Comparison of ENCODE assay signal across 16 mouse cellular contexts in genomic region chr15:86811821-86812220, GRCm38 (mm10).
"Had no signal": no experiment of that assay in that cellular context is flagged by ENCODE, and none has a peak within 500 bp of the region (broad histone marks: within the 10 kb centered on the region; RNA-seq: fewer than 3 reads in every experiment).

No protein-coding gene starts in this region.

- H3K4me3 ChIP-seq: liver, embryonic 12.5 days; midbrain, embryonic 10.5 days; midbrain, embryonic 12.5 days; midbrain, embryonic 15.5 days; neural tube, embryonic 12.5 days had no signal

- H3K36me3 ChIP-seq: liver, embryonic 12.5 days; midbrain, embryonic 10.5 days; midbrain, embryonic 12.5 days; midbrain, embryonic 15.5 days; neural tube, embryonic 12.5 days had no signal

- H3K4me1 ChIP-seq: liver, embryonic 12.5 days; midbrain, embryonic 12.5 days; midbrain, embryonic 15.5 days; neural tube, embryonic 12.5 days had no signal

- H3K27ac ChIP-seq: liver, embryonic 12.5 days; liver, embryonic 14.5 days; midbrain, embryonic 10.5 days; midbrain, embryonic 12.5 days; midbrain, embryonic 15.5 days; neural tube, embryonic 12.5 days had no signal

- H3K27me3 ChIP-seq: liver, embryonic 12.5 days; midbrain, embryonic 12.5 days; midbrain, embryonic 15.5 days; neural tube, embryonic 12.5 days had no signal

- DNase-seq: lung, adult 18-20 months; lung, embryonic 14.5 days; lung, postnatal 10 days; lung, postnatal 4 days; right cerebral cortex, postnatal 14 days; right cerebral cortex, postnatal 4 days; spleen, adult 18-20 months; thymus, adult 18-20 months; thymus, postnatal 25 days; thymus, postnatal 4 days had no signal
